Mouse (Mus musculus) kidney, embryonic 14.5 days (tissue): Measurements from ENCODE around the gene Abhd4. TPM values are rescaled to one million over a fixed set of nuclear protein-coding genes. Genes with fewer than 3 reads are reported as not detected.
A peak's percentile ranks its signal among the peaks of the same experiment; 100 is the strongest.

ENCODE experiments used
- ATAC-seq: fragments of 200-750 bp; cut with Nextera tagmentation; 2 replicates; pipeline ENCODE4 v1.8.0; 2017; ENCODE audit warnings: moderate number of reproducible peaks, mild to moderate bottlenecking, moderate TSS enrichment, moderate library complexity; ENCODE audit not compliant: low FRiP score, low TSS enrichment
- H3K27ac ChIP-seq: fragments of 300-500 bp; sonication (generic); 2 replicates; pipeline ENCODE4 v1.5.1; 2014; ENCODE audit warnings: low read depth, mild to moderate bottlenecking, low read length, moderate library complexity, mixed read lengths
- H3K27me3 ChIP-seq: fragments of 300-500 bp; sonication (generic); 2 replicates; pipeline ENCODE4 v1.6.1; 2014; ENCODE audit warnings: mild to moderate bottlenecking, low read length; ENCODE audit not compliant: control insufficient read depth, insufficient read depth
- H3K36me3 ChIP-seq: fragments of 300-500 bp; sonication (generic); 2 replicates; pipeline ENCODE4 v1.6.1; 2014; ENCODE audit warnings: low read length, mixed read lengths; ENCODE audit not compliant: control insufficient read depth, insufficient read depth
- H3K4me1 ChIP-seq: fragments of 300-500 bp; sonication (generic); 2 replicates; pipeline ENCODE4 v1.6.1; 2014; ENCODE audit warnings: low read length, mixed read lengths; ENCODE audit not compliant: control insufficient read depth, insufficient read depth
- H3K4me2 ChIP-seq: fragments of 300-500 bp; sonication (generic); replicated peaks from 2 replicates; pipeline ENCODE4 v1.6.1; 2014; ENCODE audit warnings: low read depth, mild to moderate bottlenecking, low read length
- H3K4me3 ChIP-seq: fragments of 300-500 bp; sonication (generic); 2 replicates; pipeline ENCODE4 v1.5.1; 2014; ENCODE audit warnings: mild to moderate bottlenecking, low read length
- H3K9ac ChIP-seq: fragments of 300-500 bp; sonication (generic); 2 replicates; pipeline ENCODE4 v1.6.1; 2014; ENCODE audit warnings: low read depth, mild to moderate bottlenecking, low read length, moderate library complexity
- H3K9me3 ChIP-seq: fragments of 300-500 bp; sonication (generic); 2 replicates; pipeline ENCODE4 v1.6.1; 2016; ENCODE audit warnings: low read length; ENCODE audit not compliant: control insufficient read depth
- WGBS: fragments of 180-500 bp; shearing (Covaris S2); extraction: QIAGEN DNeasy Blood & Tissue Kit; methylation state at CpG from one replicate; pipeline ENCODE4 v1.1.7; 2014; 5-methylcytosine and 5-hydroxymethylcytosine counted together
- polyA plus RNA-seq: library from polyadenylated mRNA; unstranded; fragments of >200 nt; fragmentation: Nextera tagmentation; extraction: Ambion mirVana; gene quantifications from 2 replicates; pipeline ENCODE4 v1.2.1, GENCODE M21; 2014

Gene Abhd4
- polyA plus RNA-seq, 1 experiment from 2014 or later = 62.5 TPM

DNA sequence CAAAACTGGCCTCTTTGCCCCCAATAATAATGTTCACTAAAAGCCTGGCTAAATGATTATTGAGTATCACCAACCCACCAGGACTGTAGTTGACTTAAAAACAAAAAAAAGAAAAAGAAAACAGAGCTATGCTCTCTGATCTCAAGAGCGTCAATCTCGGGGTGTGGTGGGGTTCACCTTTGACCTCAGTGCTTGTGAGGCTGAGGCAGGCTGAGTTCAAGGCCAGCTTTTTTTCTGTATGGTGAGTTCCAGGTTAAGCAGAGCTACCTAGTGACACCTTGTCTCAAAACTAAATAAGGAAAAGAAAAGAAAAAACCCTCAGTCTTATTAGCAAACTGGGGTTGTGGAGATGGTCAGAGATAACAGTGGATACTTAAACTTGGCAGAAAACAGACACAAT, 43.6 kb upstream of the Abhd4 start:
- Histone ChIP-seq H3K9ac (no peak overlapping the region), H3K36me3 (no peaks in the 10 kb centered on the region), H3K9me3 (no peaks in the 10 kb centered on the region), H3K27me3 (no peaks in the 10 kb centered on the region), H3K4me1 (peaks cover 33% of the 10 kb centered on the region; the same call in 1 of the 2 replicates), H3K27ac (no peak overlapping the region), H3K4me3 (no peak overlapping the region), H3K4me2 (no peak overlapping the region)
- ATAC-seq = no peak
- WGBS = 87% methylated on average over 2 of the region's 2 CpGs

GRCm38 (mm10) chr14:54211199-54211598, 42.8 kb upstream of the Abhd4 start:
- Histone ChIP-seq H3K27me3 (no peaks in the 10 kb centered on the region), H3K9me3 (no peaks in the 10 kb centered on the region), H3K9ac (no peak overlapping the region), H3K4me1 (peaks cover 28% of the 10 kb centered on the region; the same call in 1 of the 2 replicates), H3K4me3 (no peak overlapping the region), H3K4me2 (no peak overlapping the region), H3K36me3 (no peaks in the 10 kb centered on the region), H3K27ac (no peak overlapping the region)
- ATAC-seq = no peak
- WGBS = 91% methylated on average over 8 of the region's 8 CpGs

GRCm38 (mm10) chr14:54211755-54212154, 42.2 kb upstream of the Abhd4 start:
- no peak overlapping the region for H3K4me2 ChIP-seq
- no peak overlapping the region for H3K27ac ChIP-seq
- H3K4me3 ChIP-seq = no peak overlapping the region
- ATAC-seq = no peak
- no peak overlapping the region for H3K9ac ChIP-seq
- H3K9me3 ChIP-seq = no peaks in the 10 kb centered on the region
- 88% methylated on average over 5 of the region's 5 CpGs for WGBS
- no peaks in the 10 kb centered on the region for H3K36me3 ChIP-seq
- H3K27me3 ChIP-seq = no peaks in the 10 kb centered on the region
- H3K4me1 ChIP-seq = peaks cover 23% of the 10 kb centered on the region; the same call in 1 of the 2 replicates

GRCm38 (mm10) chr14:54213734-54214133, 40.3 kb upstream of the Abhd4 start:
- Histone ChIP-seq H3K9me3 (no peaks in the 10 kb centered on the region), H3K4me1 (peaks cover 24% of the 10 kb centered on the region), H3K4me3 (no peak overlapping the region), H3K36me3 (no peaks in the 10 kb centered on the region), H3K27me3 (no peaks in the 10 kb centered on the region), H3K9ac (no peak overlapping the region), H3K27ac (peak overlapping the region; percentile 24; the same call in 1 of the 2 replicates), H3K4me2 (no peak overlapping the region)
- 67% methylated on average over 2 of the region's 2 CpGs for WGBS
- ATAC-seq = no peak

GRCm38 (mm10) chr14:54214477-54214876, 39.5 kb upstream of the Abhd4 start:
- Histone ChIP-seq H3K4me1 (peaks cover 23% of the 10 kb centered on the region), H3K9ac (no peak overlapping the region), H3K4me2 (no peak overlapping the region), H3K4me3 (no peak overlapping the region), H3K27ac (peak overlapping the region; percentile 38; the same call in 1 of the 2 replicates), H3K9me3 (no peaks in the 10 kb centered on the region), H3K27me3 (no peaks in the 10 kb centered on the region), H3K36me3 (no peaks in the 10 kb centered on the region)
- no peak for ATAC-seq
- 23% methylated on average over 2 of the region's 2 CpGs for WGBS

DNA sequence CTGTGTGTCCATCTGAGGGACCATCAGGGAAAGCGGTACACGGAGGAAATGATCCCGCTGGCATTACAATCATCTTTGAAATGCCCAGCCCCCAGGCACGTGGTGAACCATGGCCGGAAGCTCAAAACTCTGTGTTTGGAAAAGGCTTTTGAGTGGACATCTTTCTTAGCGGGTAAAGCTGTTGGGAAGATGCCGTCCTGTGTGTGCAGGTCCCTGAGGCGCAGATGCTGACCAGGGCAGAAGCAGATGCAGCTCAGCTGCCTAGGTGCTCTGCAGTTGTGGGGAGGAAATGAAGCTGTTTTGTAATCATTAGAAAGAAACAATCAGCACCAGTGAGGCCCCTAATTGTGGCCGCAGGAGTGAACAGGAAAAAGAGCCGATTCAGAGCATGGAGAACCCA, 39.1 kb upstream of the Abhd4 start:
- H3K27ac ChIP-seq = peak overlapping the region; percentile 38; the same call in 1 of the 2 replicates

DNA sequence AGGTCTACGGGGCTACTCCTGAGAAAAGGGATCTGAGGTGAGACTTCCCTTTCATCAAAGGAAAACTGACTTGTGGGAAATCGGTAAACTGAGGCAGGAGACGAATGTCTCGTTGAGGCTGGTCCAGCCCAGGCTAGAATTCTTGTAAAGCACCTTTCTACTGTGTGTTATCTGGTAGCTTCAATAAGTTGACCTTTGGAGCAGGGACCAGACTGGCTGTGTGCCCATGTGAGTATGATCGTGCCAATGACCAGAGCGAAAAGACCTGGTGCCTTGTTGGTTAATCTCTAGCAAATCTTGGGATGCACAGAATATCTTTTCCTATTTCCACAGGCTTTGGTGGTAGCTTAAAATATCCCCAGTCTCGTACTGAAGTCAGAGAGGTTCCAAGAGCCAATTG, 37.9 kb upstream of the Abhd4 start:
- ATAC-seq = no peak
- Histone ChIP-seq H3K27ac (no peak overlapping the region), H3K4me3 (no peak overlapping the region), H3K4me1 (peaks cover 23% of the 10 kb centered on the region), H3K27me3 (no peaks in the 10 kb centered on the region), H3K9ac (no peak overlapping the region), H3K9me3 (no peaks in the 10 kb centered on the region), H3K36me3 (no peaks in the 10 kb centered on the region), H3K4me2 (no peak overlapping the region)
- WGBS = 69% methylated on average over 7 of the region's 7 CpGs

More for the DNA sequence above, 39.1 kb upstream of the Abhd4 start:
- Histone ChIP-seq H3K4me3 (no peak overlapping the region), H3K9ac (no peak overlapping the region), H3K4me1 (peaks cover 23% of the 10 kb centered on the region), H3K4me2 (no peak overlapping the region), H3K27me3 (no peaks in the 10 kb centered on the region), H3K36me3 (no peaks in the 10 kb centered on the region), H3K9me3 (no peaks in the 10 kb centered on the region)
- 59% methylated on average over 10 of the region's 10 CpGs for WGBS
- no peak for ATAC-seq

- 15% methylated on average over 1 of the region's 1 CpGs for whole genome bisulfite sequencing
- no peak overlapping the region for H3K9ac ChIP-seq
These were observed 35.8 kb upstream of the Abhd4 start for GRCm38 (mm10) chr14:54218233-54218632.

GRCm38 (mm10) chr14:54218721-54219120, 35.3 kb upstream of the Abhd4 start:
- no peak overlapping the region for H3K4me3 ChIP-seq
- H3K4me1 ChIP-seq = peaks cover 23% of the 10 kb centered on the region
- no peaks in the 10 kb centered on the region for H3K9me3 ChIP-seq
- no peak overlapping the region for H3K9ac ChIP-seq
- H3K27ac ChIP-seq = no peak overlapping the region; the same call in 1 of the 2 replicates
- H3K27me3 ChIP-seq = no peaks in the 10 kb centered on the region
- no peak for ATAC-seq
- no peaks in the 10 kb centered on the region for H3K36me3 ChIP-seq
- 25% methylated on average over 9 of the region's 9 CpGs for WGBS
- no peak overlapping the region for H3K4me2 ChIP-seq

More at GRCm38 (mm10) chr14:54218233-54218632, 35.8 kb upstream of the Abhd4 start:
- Histone ChIP-seq H3K4me3 (no peak overlapping the region), H3K4me2 (no peak overlapping the region), H3K27me3 (no peaks in the 10 kb centered on the region), H3K4me1 (peaks cover 23% of the 10 kb centered on the region), H3K27ac (no peak overlapping the region; the same call in 1 of the 2 replicates), H3K36me3 (no peaks in the 10 kb centered on the region), H3K9me3 (no peaks in the 10 kb centered on the region)
- ATAC-seq = peak; percentile 5; the same call in 1 of the 2 replicates
